Mouse (Mus musculus) CH12.LX (cell line): ENCODE results near the gene Tctn3.

Experiments used
- CTCF ChIP-seq, 2 experiments: IDR thresholded peaks in 1 of 2; conservative IDR thresholded peaks in 1 of 2; 2 replicates each; pipeline ENCODE4 v1.5.1; 2011 to 2012; ENCODE audit warnings: low read depth in 2 of 2, low read length in 2 of 2, improper control_type of control experiment in 1 of 2, inconsistent platforms in 1 of 2, mild to moderate bottlenecking in 1 of 2, moderate library complexity in 1 of 2
- KAT2A ChIP-seq: IDR thresholded peaks from 2 replicates; pipeline ENCODE4 v1.6.1; 2012; ENCODE audit warnings: low read length, improper control_type of control experiment, inconsistent platforms; ENCODE audit not compliant: insufficient replicate concordance
- MAX ChIP-seq: IDR thresholded peaks from 2 replicates; pipeline ENCODE4 v1.6.1; 2011; ENCODE audit warnings: low read length, improper control_type of control experiment
- MYC ChIP-seq: IDR thresholded peaks from 2 replicates; pipeline ENCODE4 v1.6.1; 2011; ENCODE audit warnings: low read depth, mild to moderate bottlenecking, improper control_type of control experiment, low read length
- NRF1 ChIP-seq: IDR thresholded peaks from 2 replicates; pipeline ENCODE4 v1.6.1; 2014; ENCODE audit warnings: low read depth, mild to moderate bottlenecking, inconsistent platforms, low read length, improper control_type of control experiment, moderate library complexity
- POLR2A ChIP-seq: IDR thresholded peaks from 2 replicates; pipeline ENCODE4 v1.6.1; 2011; ENCODE audit warnings: low read depth, mild to moderate bottlenecking, improper control_type of control experiment, low read length
- TBP ChIP-seq: conservative IDR thresholded peaks from 2 replicates; pipeline ENCODE4 v1.6.1; 2011; ENCODE audit warnings: low read depth, low read length, improper control_type of control experiment
- USF2 ChIP-seq: conservative IDR thresholded peaks from 2 replicates; pipeline ENCODE4 v1.6.1; 2011; ENCODE audit warnings: low read depth, low read length, improper control_type of control experiment
- ZNF384 ChIP-seq: IDR thresholded peaks from 2 replicates; pipeline ENCODE4 v1.6.1; 2012; ENCODE audit warnings: low read depth, low read length, improper control_type of control experiment, inconsistent platforms

- TF ChIP-seq CTCF (conservative IDR thresholded peaks at IDR 0.05 in 1 of 2, IDR thresholded peaks at IDR 0.05 in 1 of 2; ENCODE audit: low read depth in 2 of 2, low read length in 2 of 2) (no peak), NRF1 (no peak), KAT2A (no peak), MYC (no peak), USF2 (no peak), MAX (no peak), TBP (no peak), POLR2A (no peak), ZNF384 (no peak)
These were observed 10.2 kb downstream of the Tctn3 start for GRCm38 (mm10) chr19:40601870-40602269.
